Mouse (Mus musculus): ENCODE measurements around the gene Ccdc60.

- TF ChIP-seq CTCF (IDR thresholded peaks at IDR 0.05; ENCODE audit: low read depth): no peak
- TF ChIP-seq EP300 (IDR thresholded peaks at IDR 0.05; ENCODE audit: low read depth): no peak
Measured at GRCm38 (mm10) chr5:116322365-116323027, 33.7 kb upstream of the Ccdc60 start.
